Mouse (Mus musculus) cortical plate, adult 2 months (tissue): Measurements from ENCODE around the gene Gsdma.

Source experiments
- CTCF ChIP-seq: fragments of 200-500 bp; IDR thresholded peaks from 2 replicates; pipeline ENCODE4 v1.5.1; 2011; ENCODE audit warnings: mild to moderate bottlenecking, control low read depth, low read length; ENCODE audit not compliant: insufficient read depth; ENCODE audit errors: extremely low read depth
- POLR2A ChIP-seq: fragments of 200-500 bp; IDR thresholded peaks from 2 replicates; pipeline ENCODE4 v1.6.1; 2011; ENCODE audit warnings: mild to moderate bottlenecking, low read length, control low read depth; ENCODE audit not compliant: insufficient read depth; ENCODE audit errors: extremely low read depth

- TF ChIP-seq CTCF (no peak), POLR2A (no peak)
These were observed 23.9 kb downstream of the Gsdma start for GRCm38 (mm10) chr11:98688009-98688408.
